Mouse (Mus musculus) hematopoietic stem cell, adult 5-6 weeks (primary cell): Measurements from ENCODE around the gene Id3. TPM values are rescaled to one million over a fixed set of nuclear protein-coding genes. Genes with fewer than 3 reads are reported as not detected.

Source experiments
- ATAC-seq, 2 experiments: fragments of 125-278 bp in 1 of 2; replicated peaks in 1 of 2; 2 replicates each; pipeline ENCODE4 v1.8.0; 2016 to 2017; ENCODE audit warnings: inconsistent platforms in 2 of 2, mild to moderate bottlenecking in 2 of 2, moderate number of reproducible peaks in 2 of 2, low read depth in 1 of 2, moderate TSS enrichment in 1 of 2; ENCODE audit not compliant: low FRiP score in 2 of 2, poor library complexity in 2 of 2, severe bottlenecking in 2 of 2, insufficient read depth in 1 of 2, low TSS enrichment in 1 of 2
- total RNA-seq: library from RNA; stranded (forward); fragments of 172-1452, 232-1000 nt; gene quantifications from 2 replicates; pipeline ENCODE4 v1.2.3, GENCODE M21; 2017

Id3 gene
- total RNA-seq, 1 experiment from 2014 or later: 7.3 TPM

DNA sequence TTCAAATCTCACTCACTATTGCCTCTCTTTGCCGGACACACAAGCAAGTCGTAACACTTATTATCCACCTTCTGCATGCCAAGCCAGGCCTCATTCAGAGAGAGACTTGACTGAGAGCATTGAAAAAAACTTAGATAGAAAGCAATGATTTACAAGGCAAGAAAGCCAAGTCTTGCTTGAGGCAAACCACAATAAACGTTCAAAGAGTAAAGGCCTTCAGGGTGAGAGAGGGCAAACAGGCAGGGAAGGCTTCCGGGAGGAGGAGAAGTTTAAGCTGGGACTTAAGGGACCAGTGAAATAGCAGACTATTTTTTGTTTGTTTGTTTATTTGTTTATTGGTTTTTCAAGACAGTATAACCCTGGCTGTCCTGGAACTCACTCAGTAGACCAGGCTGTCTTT lies 27.1 kb downstream of the Id3 start:
- no peak for ATAC-seq

DNA sequence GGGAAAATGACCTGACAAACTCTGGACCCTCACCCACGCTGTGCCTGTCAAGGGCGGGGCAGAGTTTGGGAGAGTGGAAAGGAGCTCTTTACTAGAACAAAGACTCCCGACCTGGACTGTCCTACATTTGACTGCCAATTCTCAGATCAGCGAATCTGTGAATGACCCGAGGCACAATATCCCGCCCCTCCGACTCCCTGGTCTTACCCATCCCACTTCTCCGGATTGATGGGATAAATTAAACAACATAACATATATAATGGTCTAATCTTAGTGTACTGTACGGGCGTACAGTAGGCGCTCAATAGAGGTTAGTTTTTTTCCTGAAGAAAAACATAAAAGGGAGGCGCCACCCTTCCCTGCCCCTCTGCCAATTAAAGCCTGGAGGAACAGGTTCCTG lies 28.2 kb downstream of the Id3 start:
- ATAC-seq: no peak

DNA sequence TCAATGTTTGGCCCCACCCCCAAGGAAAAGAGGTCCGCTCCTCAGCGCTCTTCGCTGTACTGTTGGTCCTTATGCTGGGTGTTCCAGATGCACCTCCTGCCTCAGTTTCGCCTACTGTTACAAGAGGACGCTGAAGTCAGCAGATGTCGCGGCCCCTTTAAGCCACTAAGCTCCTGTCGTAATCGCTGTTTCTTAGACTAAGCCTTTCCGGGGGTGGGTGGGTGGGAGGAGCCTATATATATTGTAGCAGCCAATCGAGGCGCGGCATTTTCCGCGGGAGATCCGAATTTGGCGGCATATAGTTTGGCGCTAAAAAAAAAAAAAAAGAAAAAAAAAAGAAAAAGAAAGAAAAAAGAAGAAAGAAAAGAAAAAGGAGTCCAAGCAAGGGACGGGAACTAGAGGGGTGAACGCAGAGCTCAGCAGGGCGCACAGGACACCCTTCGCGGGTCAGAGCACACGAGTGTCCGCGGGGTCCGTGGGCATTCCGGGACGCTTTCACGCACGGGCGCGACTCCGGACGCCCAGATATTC lies 28.8 kb downstream of the Id3 start, which contains the start of gene E2f2:
Gene E2f2, plus strand, starts transcription at position 384 of the 531 bp plus-strand sequence.
- peak; percentile 37 to 40; a peak in 2 of 4 replicates for ATAC-seq

DNA sequence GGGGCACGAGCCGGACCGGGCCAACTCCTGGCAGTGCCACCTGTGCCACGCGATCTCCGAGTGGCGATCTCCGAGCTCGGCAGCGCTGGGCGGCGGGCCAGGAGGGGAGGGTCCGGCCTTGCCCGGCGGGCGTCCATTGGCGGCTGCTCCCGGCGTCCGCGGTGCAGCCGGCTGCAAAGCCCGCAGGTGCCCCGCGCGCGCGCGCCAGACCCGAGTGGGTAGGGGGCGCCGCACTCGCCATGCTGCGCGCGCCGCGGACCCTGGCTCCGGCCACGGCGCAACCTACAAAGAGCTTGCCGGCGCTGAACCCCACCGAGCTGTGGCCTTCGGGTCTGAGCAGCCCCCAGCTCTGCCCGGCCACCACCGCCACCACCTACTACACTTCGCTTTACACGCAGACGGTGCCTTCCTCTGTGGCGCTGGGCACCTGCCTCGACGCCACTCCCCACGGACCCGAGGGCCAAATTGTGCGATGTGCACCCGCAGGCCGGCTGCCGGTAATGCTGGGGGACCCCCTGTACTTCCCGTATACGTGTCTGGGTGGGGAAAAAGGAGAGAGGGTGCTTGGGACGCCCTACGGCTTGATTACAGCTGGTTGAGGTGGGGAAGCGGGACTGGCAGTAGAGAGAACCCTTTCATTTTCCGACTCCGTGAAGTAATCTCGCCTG lies 29.4 kb downstream of the Id3 start:
- ATAC-seq: no peak

DNA sequence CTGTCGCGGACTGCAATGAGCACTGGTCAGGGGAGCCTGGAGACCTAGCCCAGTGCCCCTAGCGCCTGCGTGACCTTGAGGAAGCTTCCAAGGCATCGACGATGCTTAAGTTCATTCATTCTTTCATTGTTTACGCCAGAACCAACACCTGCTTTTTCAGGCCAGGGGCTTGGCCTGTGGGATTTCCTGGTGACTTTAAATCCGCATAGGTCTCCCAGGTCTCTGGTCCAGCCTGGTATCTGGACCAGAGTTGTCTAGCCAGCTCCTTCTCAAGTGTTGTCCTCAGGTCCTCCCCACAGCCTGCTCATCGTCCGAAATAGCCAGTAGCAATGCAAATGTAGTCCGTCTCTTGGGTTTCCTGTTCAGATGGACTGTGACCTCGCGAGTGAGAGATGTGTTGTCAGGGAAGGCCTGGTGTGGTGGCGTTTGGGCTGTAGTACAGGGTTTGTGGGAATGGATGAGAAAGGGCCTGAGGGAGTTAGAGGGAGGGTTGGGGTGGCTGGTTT lies 30.0 kb downstream of the Id3 start:
- no peak for ATAC-seq

DNA sequence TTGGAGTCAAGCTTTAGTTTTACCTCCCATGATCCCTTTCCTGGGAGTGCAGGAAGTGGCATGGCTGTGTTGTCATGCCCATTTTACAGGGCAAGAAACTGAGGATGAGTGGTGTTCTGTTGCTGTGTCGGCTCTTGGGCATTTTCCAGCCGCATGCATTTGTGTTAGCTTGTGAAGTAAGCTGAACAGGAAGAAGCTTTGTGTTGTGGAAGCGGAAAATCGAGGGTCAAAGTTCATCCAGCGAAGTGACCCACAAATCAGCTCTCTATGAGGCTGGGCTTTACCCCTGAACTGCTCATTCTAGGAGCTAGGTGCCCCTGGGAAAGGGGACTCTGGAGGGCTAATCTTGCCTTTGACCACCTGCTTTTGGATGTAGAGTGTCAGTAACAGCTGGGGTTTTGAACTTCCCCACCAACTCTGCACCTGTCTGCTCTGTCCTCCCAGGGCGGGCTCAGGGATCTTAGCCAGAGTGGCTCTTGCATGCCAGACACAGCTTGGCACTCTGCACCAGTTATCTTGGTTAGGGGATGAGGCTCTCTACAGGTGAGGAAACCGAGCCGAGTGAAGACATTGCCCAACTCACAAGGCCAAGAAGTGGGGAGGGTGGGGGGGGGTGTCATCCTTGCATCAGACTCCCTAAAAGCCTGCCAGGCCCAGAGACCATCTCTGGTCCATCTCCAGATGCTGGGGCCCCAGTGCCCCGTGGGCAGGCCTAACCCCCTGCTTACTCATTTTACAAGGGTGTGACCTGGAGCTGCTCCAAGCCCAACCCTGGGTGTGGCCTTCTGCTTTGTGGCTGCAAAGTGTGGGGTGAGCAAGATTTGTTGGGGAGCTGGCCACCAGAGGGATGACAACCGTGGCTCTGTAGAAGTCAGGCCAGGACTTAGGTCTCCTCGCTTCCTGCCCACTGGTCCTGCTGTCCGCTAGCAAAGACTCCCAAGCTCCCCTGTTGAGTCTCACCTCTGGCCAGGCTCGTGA lies 31.2 kb downstream of the Id3 start:
- 0 out of 4 replicates have a peak, but pooled peaks of 1 of the 2 experiments have one; percentile 18 for ATAC-seq

DNA sequence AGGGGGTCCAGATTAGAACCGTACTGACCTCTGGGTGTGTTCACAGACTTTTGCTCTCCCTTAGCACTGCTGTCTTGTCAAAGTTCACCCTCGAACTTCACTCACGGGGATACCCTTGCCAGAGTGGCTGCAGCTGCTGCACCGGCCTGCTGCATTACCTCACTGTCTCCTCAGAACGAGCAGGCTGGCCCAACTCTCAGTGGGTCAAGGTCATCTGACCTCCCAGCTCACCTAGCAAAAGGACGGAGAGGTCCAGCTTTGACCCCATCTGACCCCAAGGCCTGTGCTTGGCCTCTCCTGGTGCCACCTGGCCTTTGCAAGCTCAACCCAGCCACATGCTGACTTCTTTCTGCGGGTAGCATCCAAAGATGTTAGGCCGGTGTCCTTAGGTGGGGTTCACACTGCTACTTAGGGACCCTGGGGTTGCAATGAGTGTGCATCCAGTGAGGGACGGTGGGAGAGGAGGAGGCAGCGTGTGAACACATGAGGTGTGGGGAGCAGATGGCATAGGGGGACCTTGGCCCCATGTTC lies 32.8 kb downstream of the Id3 start:
- no peak for ATAC-seq

DNA sequence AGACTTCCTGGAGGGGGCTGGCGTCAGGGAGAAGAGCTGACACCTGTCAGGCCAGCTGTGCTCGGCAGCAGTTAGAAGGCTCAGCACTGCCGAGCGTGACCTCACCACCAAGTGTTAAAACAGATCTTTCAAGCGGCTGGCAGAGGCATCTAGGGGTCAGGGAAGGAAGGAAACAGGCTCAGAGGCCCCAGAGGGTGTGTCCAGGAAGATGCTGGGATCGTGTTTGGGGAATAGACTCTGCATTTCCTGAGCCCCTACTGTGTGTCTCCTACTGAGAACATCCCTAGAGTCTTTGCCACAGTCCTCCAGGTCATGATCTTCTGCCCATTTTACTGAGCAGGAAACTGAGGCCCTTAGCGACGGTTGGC lies 33.9 kb downstream of the Id3 start:
- ATAC-seq: no peak

DNA sequence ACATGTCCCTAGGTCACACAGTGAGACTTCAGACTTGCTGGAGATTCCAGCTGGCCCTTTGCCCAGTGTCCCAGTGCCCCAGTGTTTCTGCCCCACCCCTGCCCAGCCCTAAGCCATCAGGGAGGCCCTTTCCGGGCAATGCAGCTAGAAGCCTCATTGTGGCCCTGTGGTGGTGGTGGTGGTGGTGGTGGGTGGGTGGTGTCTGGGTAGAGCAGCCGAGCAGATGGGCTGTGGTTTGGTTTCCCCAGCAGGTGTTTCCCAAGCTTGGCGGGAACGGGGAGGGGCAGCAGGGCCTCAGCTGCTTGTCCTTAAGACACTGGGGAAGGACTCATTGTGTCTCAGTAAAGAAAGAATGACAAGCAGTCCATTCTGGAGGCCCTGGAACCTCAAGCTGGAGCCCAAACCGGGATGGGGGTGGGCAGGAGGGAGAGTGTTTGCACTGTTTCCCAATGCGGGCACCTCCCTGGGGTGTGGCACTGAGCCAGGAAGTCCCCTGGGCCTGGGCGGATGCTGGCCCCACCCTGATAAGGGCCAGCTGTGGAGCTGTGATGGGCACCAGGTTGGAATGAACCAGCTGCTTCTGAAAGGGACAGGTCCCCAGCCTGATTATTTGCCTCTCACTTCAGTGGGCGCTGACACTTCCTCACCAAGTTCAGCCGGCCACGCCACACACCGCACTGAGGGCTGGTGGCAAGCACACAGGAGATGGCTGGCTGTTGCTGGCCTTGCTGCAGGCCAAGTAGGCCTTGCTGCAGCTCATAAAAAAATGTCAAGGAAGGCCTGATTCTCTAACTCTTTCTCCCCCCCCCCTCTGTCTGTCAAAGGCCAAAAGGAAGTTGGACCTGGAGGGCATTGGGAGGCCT lies 34.5 kb downstream of the Id3 start:
- peak; percentile 56 to 57 for ATAC-seq

DNA sequence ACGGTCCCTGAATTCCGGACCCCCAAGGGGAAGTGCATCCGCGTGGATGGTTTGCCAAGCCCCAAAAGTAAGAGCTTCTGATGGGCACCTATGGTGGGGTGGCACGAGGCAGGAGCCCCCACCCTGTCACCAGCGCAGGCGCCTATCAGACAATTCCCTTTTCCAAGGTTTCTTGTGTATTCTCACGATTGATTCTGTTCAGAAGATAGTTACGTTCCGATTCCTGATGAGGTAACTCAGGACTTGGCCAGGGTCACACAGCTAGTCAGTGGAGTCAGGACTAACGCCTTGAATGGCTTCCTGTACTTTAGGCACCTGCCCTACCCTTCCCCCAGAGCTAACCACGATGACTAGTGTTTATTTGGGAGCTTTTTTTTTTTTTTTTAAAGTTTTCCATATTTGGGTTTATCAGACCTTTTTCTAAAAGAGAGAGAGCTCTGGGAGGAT lies 35.2 kb downstream of the Id3 start:
- no peak for ATAC-seq

DNA sequence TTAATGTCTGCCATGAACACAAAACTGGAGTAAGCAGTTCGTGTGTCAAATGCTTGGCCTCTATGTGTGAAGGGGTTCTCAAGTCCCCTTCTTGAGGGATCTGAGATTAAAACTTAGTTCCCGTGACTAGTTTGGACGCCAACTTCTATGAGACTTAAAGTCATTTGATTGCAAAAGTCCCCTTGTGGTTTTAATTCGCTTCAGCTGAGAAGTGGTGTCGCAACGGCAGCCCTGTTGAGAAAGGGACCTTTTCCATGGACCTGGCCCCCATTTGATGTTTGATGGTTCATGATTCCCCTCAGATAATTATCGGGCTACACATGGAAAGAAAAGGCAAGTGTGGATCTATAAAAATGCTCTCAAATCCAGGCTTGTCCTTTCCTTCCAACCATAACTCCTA lies 36.2 kb downstream of the Id3 start:
- ATAC-seq: no peak

DNA sequence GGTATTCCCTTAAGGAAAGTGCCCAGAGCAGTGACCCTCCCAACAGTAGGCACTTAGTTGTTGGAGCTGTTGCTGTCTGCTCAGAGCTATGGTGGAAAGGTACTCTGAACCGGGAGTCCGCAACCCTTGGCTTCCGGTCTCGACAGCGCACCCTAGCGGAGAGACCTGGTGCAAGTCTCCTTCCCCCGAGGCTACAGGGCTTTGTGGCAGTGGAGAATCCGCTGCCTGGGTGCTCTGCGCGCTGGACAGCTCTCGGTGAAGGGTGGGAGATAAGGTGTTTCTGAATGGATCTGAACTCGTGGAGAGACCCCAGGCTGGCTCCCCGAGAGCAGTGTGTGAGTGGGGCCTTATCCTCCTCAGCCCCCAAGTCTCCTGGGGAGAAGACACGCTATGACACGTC lies 36.7 kb downstream of the Id3 start:
- ATAC-seq: peak; percentile 30 to 50; a peak in 3 of 4 replicates

DNA sequence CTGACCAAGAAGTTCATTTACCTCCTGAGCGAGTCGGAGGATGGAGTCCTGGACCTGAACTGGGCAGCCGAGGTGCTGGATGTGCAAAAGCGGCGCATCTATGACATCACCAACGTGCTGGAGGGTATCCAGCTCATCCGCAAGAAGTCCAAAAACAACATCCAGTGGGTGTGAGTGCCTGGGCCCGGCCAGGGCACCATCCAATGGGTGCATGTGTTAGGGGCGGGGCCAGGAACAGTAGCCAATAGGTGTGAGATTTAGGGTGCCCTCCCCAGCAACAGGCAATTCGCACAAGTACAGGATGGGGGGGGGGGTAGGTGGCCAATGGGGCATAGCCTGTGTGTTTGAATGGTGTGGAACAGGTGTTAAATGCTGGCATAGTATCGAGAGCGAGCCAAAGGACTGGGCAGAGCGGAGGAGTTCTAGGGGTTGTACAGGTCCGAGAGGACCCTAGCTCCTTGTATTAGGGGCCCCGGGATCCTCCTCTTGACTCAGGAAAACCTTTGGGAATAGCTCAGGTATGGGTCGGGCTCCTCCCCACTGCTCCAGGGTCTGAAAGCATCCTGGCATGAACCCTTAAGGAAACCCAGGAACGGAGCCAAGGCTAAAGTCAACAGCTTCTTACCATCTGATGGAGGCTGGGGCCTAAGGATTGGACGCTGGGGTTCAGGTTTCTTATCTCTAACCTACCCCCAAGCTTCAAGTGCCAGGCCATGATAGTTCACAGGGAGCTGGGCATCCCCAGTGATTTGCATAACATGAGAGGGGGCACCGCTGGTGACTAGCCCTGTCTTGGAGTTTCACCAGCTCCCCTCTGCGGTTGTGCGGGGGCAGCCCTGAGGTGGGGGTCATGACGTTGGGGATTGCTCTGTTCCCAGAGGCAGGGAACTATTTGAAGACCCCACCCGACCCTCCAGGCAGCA lies 37.4 kb downstream of the Id3 start:
- no peak for ATAC-seq

DNA sequence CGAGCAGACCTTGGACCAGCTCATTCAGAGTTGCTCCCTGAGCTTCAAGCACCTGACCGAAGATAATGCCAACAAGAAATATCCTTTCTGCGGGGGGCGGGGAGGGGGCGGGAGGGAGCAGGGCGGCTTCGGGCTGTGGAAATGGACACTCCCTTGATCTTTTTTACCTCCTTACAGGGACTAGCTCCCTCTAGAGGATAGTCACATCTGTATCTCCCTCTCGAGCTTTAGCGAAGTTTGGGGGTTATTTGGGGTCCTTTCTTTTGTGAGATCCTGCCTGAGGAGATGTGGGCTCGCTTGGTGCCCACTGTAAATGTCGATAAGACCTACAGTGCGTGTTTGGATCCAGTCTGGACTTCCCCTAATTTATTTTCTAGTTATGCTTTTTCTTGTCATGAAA lies 38.1 kb downstream of the Id3 start:
- no peak for ATAC-seq

DNA sequence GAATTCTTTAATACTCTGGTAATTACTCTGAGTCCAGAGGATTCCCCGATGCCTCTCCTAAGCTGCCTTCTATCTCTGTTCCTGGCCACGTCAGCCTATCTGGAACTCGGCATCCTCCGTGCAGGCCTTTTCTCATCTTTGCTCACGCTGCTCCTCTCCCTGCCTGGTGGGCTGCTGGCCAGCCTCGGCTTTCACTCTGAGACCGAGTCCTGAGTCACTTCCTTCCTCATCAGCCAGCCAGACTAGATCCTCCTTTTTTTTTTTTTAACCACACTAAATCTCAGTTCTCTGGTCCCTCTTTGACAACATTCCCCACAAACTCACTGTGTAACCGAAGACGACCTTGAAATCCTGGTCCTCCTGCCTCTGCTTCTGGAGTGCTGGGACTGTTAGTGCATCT lies 42.1 kb downstream of the Id3 start:
- peak; percentile 55 to 83; a peak in 3 of 4 replicates for ATAC-seq

DNA sequence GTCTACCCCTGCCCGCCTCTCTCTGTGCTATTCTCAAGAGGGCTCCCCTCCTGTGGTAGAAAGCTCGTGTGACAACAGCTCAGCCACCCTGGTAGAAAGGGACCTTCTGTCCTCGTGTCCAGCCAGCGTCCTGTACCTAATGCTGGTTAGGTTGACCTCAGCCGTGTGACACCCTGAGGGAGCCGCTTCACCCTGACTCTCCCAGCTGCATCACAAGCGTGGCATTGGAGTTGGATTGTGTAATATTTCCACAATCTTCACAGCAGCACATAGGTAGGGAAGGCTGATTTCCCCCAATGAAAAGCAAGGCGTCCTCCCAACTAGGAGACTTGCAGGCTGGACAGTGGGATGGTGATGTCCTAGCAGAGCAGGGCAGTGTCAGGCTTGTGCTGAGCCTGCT lies 43.0 kb downstream of the Id3 start:
- ATAC-seq: no peak
